Mouse (Mus musculus) large intestine, adult 2 months (tissue): ENCODE measurements around the gene Gm20388. TPM values are rescaled to one million over a fixed set of nuclear protein-coding genes. Genes with fewer than 3 reads are reported as not detected.

Experiments
- DNase-seq: peaks from one replicate; pipeline ENCODE4 v3.0.0-alpha.2; 2012; ENCODE audit warnings: low read depth, low spot score
- WGBS: fragments of 180-500 bp; shearing (Covaris S2); methylation state at CpG from one replicate; pipeline ENCODE4 v1.1.7; 2018; 5-methylcytosine and 5-hydroxymethylcytosine counted together
- polyA plus RNA-seq: library from polyadenylated mRNA; depleted of rRNA; stranded (reverse); fragments of >200 nt; gene quantifications from 2 replicates; pipeline ENCODE4 v1.2.3, GENCODE M21; 2012

Gene Gm20388
- polyA plus RNA-seq, 1 experiment, result 31.5 TPM

DNA sequence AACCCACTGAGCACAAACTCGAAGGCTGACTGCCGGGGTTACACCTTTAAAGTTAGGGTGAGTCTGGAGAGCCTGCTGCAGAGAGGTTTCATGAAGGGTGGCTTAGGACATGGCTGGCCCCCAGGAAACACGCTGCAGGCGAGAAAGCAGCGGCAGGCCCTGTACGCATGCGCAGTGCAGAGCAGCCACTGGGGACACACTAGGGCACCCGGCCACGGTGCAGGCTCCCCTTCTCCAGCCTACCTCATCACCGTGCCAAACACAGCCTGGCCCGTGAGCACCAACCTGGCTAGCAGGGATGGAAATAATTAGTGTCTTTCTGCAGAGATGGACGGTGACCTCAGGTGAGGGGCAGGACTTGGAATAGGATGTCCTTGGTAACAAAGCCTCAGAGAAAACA is 2175.4 kb downstream of the Gm20388 start:
- 80% methylated on average over 12 of the region's 12 CpGs for WGBS
- DNase-seq, result no peak

GRCm38 (mm10) chr8:122088631-122089030 is 2178.0 kb downstream of the Gm20388 start:
- DNase-seq, result no peak
- WGBS, result 73% methylated on average over 16 of the region's 16 CpGs

DNA sequence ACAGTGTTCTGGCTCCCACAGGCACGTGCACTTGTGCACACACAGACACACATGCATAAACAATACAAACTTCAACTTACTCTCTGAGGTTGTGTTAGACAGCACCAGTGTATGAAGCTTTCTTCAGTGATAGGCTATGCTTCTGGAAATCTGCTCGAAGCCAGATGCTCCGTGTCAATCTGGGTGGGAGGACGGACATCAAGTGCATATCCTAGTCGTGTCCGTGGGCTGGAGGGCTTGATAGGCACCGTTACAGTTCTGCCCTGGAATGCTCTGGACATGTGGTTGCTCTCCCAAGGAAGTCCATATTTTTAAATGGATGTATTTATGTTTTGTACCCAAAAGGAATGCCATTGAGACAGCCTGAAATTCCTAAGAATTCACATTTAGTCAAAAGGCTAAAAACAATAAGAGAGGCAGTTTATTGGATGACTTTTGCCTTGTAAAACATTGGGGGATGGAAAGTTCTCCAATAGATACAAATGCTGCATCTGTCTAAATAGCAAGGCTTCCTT is 2178.6 kb downstream of the Gm20388 start:
- WGBS, result 70% methylated on average over 7 of the region's 7 CpGs
- no peak for DNase-seq

GRCm38 (mm10) chr8:122092476-122092875 is 2181.8 kb downstream of the Gm20388 start:
- whole genome bisulfite sequencing, result 90% methylated on average over 5 of the region's 5 CpGs
- no peak for DNase-seq

DNA sequence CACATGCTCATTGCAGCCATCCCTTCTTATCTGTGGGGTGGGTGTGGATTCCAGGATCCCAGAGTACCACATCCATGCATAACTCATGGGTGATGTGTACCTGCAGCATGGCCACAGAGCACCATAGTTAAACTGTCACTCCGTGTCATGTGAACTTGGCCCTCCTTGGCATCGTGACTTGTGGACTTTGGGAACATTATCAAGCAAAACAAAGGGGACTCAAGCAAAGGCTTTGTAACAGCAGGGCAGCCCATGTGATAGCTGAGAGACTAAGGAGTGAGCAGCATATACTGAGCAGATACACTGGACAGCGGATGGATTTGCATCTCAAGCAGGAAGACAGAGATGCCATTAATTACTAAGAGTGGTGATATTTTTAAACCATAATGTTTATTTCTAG is 2188.1 kb downstream of the Gm20388 start:
- DNase-seq, result no peak
- 62% methylated on average over 3 of the region's 3 CpGs for WGBS

- DNase-seq, result no peak
- WGBS, result 64% methylated on average over 7 of the region's 7 CpGs
Measured at GRCm38 (mm10) chr8:122099711-122100220, 2189.1 kb downstream of the Gm20388 start.

GRCm38 (mm10) chr8:122101816-122102215 is 2191.2 kb downstream of the Gm20388 start:
- no peak for DNase-seq
- 68% methylated on average over 5 of the region's 5 CpGs for WGBS

GRCm38 (mm10) chr8:122102286-122102685 is 2191.6 kb downstream of the Gm20388 start:
- no peak for DNase-seq
- WGBS, result 59% methylated on average over 8 of the region's 8 CpGs

- 64% methylated on average over 9 of the region's 9 CpGs for WGBS
- no peak for DNase-seq
Measured at GRCm38 (mm10) chr8:122103241-122103640, 2192.6 kb downstream of the Gm20388 start.

GRCm38 (mm10) chr8:122104658-122105057 is 2194.0 kb downstream of the Gm20388 start:
- no peak for DNase-seq
- WGBS, result 80% methylated on average over 4 of the region's 4 CpGs

DNA sequence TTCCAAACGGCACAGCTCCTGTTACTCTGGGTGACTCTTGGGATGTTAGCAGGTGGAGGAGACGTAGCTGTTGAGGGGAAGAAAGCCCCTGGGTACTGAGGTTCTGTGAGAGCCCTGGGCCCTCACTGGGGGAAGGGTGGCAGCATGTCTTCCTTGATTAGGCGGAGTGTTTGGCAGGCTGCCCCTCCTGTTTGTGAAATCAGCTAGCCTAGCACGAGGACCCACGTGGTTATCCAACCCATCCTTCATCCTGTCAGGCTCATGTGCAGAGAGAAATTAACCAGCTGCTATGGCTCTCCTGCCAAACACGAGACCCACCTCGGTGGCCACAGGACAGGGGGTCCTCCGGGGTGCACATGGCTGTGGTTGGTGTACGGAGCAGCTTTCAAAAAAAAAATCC is 2195.6 kb downstream of the Gm20388 start:
- DNase-seq, result no peak
- WGBS, result 52% methylated on average over 9 of the region's 9 CpGs

DNA sequence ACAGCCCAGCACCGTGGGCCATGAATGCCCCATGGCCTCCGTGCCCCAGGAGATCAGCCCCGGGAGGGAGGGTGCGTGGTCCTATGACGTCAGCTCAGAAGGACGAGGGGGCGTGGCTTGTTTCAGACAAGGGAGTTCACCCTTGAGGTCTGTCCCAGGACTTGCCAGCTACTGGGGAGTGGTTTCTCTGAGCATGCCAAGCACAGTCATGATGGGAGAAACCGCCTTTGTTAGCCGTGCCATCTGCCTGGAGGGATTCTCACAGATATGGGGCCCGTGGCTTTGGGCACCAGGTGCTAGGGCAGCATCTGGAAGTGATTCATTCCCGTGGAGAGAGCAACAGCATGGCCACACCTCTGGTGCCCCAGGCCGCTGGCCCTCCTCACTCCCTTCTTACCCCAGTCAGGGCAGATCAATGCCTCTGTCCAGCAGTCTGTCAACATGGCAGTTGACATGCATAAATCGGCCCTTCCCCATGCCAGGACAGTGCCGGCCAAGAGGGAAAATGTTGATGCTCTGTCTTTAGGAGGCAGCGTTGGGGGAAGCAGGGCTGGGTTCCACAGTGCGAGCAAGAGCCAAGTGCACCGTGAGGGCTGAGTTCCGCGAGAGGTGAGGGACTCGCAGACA is 2199.7 kb downstream of the Gm20388 start:
- WGBS, result 52% methylated on average over 20 of the region's 20 CpGs
- DNase-seq, result no peak

GRCm38 (mm10) chr8:122110867-122111253 is 2200.2 kb downstream of the Gm20388 start:
- no peak for DNase-seq
- WGBS, result 23% methylated on average over 6 of the region's 6 CpGs

GRCm38 (mm10) chr8:122111745-122112144 is 2201.1 kb downstream of the Gm20388 start:
- 44% methylated on average over 11 of the region's 11 CpGs for WGBS

DNA sequence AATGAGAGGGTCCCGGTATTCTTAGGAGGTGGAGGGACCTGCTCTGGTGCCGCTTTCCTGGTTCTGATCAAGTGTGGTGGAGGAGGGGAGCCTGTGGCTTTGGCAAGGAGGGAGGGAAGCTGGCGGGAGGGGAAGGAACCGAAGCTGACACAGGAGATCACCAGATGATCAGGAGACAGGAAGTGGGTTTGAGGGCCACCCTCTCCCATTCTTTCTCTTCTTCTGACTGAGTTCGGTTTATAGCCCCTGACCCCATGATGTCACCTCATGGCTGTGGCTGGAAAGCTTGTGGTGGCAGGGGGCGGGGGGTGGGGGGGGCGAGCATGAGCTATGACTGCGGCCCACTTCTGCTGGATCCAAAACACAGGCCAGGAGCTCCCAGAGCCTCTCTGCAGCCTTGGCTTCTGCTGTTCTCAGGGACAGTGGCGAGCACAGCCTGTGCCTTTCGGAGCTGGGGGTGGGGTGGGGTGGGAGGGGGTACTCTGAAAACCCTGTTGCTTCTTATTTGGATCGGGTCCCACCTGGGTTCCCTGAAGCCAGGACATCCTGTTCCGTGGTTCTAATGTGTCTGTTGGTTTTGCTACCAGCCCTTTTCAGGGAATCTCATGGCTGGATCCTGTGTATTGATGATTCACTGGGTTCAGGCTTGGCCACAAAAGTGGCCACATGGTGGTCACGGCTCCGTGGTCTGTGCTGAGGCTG is 2201.8 kb downstream of the Gm20388 start:
- no peak for DNase-seq
- 46% methylated on average over 14 of the region's 14 CpGs for WGBS

More at GRCm38 (mm10) chr8:122111745-122112144, 2201.1 kb downstream of the Gm20388 start:
- no peak for DNase-seq

DNA sequence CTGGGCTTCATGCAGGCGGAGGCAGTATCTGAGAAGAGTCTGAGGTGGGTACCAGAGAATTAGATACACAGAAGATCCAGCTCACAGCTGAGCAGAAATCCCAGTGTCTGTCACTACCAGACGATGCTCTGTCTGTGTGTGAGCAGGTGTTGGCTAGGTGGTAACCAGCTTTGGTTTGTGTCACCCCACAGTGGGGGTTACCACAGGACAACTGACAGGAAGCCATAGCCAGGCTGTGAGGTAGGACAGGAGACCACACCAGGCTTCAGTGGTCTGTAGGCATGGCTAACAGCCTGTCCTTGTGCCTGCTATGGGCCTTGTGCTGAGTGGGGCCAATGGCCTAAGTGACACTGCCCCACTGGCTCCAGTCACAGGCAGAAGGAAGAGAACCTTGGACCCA is 2204.2 kb downstream of the Gm20388 start:
- WGBS, result 89% methylated on average over 2 of the region's 2 CpGs
- no peak for DNase-seq

DNA sequence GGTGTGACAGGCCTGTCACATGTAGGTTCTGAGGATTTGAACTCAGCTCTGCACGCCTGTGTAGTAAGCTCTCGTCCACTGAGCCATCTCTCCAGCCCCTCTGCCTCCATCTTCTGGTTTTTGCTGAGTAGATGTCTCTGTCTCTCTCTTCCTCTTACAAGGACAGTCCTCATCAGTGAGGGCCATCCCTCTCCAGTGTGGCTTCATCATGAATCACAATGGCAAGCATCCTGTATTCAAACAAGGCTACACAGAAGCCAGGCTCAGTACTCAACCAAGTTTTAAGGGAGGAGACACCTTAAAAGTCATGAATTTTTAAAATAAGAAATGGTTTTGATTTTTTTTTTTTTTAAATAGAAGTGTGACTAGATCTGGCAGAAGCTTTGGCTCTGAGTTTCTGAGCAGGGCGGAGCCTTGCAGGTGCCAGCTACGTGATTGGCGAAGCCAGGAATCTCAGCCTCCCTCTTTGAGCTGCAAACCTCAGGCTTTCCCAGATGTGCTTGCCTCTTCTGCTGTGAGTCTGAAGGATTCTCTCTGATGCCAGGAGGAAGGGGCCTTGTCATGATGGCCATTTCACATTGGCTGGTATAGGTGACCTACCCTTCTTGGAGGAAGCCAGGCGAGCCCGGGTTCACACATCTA is 2206.2 kb downstream of the Gm20388 start:
- 83% methylated on average over 7 of the region's 7 CpGs for WGBS
- DNase-seq, result no peak

- no peak for DNase-seq
- 68% methylated on average over 10 of the region's 10 CpGs for WGBS
Measured at GRCm38 (mm10) chr8:122118097-122118496, 2207.5 kb downstream of the Gm20388 start.

DNA sequence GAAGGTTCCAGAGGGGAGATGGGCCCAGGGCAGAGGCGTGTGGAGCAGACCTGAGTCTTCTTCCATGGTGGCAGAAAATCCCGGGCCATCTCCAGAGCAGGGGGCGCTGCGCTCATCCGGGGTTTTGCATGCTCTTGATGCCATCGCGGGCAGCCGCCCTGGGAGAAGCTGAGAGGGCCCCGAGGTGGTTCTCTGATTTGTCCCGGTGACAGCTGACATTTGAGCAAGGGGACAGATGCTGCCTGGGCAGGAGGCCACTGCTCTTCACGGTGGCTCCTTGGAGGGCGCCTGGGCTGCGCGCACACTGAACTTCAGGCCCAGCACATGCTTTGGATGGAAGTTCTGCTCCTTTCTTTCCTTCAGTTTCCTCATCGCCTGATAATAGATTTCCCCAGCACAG is 2207.9 kb downstream of the Gm20388 start:
- WGBS, result 77% methylated on average over 15 of the region's 15 CpGs
- no peak for DNase-seq

GRCm38 (mm10) chr8:122124326-122124725 is 2213.7 kb downstream of the Gm20388 start:
- DNase-seq, result no peak
- WGBS, result 93% methylated on average over 3 of the region's 3 CpGs
